Mouse (Mus musculus): ENCODE measurements at regions not wholly inside any gene's neighbourhood (a gene's known extent, or its start where the extent isn't known, plus 50 kb on each side); places are given as distances from the start of the nearest gene placed in this dataset.

DNA sequence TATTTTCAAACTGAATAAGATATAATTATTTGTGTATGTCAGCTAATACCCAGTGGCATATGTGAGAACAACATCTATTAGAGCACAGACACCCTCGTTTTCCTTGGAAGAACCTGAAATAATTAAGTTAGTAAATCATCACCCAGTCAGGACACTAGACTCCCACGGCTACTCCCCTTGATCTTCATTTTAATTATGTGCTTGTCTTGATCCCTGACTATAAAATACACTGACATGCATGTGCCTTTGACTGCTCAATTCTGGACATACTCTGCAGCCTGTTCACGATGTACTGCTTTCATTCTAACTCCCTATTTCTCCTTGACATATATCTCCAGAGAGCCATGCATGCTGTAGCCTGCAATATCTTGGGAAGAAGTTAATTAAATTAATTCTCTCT, 232.7 kb upstream of the Atxn7l3b start:
- DNase-seq (ENCODE audit: low spot score in 2 of 2): no peak

DNA sequence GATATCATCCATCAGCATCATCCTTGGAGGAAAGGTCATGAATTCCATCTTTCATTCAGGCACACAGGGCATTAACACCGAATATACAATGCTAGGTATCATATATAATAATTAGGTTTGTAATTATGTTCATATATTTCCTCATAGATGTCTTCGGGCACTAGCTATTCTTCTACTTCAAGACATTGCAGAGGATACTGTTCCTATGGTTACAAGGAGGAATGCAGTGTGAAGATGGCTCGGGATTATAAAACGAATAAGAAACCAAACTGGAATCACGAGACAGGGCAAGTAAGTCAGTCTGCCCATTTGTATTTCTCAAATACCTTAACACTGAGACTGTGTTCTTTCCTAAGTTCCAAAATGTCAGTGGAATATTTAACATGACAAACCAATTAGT, 231.3 kb upstream of the Atxn7l3b start:
- DNase-seq (ENCODE audit: low spot score in 2 of 2): no peak

DNA sequence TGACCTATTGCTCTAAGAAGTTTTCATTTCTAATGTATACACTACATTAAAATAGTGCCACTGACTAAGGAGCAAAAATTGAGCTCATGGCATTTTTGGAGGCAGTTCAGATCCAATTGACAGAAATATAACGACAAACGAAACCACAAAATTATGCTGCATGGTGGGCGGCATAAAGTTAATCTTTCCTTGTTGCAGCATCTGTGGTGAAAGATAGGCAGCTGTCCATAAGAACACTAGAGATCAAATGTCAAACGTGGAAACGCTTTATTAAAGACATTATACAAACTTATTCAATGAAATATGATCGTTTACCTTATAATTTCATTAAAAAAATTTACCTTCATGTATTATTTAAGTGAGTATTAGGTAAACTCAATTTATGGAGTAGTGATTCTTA, 230.2 kb upstream of the Atxn7l3b start:
- no peak for DNase-seq (ENCODE audit: low spot score in 2 of 2)

DNA sequence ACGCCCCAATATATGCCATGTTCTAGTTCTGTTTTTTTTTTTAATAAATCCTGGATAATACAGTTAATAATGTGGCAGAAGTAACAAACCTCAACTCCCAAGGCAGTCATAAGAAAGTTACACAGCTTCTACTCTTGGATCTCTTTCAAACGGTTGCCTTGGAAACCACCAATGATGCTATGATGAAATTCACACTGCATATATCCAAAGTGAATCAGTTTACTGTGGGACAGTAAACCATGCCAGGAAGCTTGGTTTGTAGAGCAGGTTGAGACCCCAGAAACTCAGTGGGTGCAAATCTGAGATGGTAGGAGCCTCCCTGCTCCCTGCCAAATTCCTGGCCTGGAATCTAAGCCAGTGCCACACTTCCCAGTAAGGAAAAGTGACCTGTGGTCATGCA, 212.8 kb upstream of the Atxn7l3b start:
- no peak for DNase-seq (ENCODE audit: low spot score in 2 of 2)

DNA sequence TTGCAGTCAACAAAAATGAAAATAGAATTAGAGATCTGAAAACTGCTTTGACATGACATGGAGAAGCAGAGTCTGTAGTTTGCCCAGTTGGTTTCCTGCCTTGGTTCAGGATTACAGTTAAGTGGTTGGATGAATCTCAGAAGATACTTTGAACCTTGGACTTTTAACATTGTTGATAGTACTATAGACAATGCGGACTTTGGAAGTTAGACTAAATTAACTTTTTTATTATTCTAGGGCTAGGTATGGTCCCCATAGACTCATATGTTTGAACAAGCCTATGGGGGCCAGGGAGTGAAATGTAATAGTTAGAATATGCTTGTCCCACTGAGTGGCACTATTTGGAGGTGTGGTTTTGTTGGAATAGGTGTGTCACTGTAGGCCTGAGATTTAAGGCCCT, 186.2 kb upstream of the Atxn7l3b start:
- no peak for DNase-seq (ENCODE audit: low spot score in 2 of 2)

DNA sequence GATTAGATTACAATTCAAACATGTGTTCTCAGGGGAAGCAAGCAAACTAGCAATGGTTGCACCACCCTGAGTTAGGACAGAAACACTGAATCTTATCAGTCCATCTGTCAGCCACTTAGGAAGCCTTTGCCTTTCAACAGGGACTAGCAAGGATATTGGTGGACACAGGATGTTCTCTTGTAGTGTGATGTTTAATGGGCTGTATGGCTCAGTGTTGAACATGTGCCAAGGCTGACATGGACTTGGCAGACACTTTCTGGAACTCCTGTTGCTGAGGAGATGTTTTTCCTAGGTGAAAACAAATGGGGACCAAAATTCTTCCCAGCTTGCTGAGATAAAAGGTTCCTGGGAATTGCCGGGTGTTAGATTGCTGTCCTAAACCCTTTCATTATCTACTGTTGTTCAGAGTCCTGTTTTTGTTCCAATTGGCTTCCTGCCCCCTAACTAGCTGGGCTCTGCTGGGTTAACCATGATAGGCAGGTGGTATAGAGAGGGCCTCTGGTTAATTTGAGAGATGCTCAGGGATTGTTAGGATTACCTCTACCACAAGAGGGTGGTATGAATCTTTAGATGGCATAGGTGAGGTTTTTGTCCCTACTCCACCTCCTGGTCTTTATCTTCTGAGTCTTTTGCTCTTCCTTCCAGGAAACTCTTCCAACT, 177.1 kb upstream of the Atxn7l3b start:
- peak in 1 of 2 experiments; percentile 41 for DNase-seq (ENCODE audit: low spot score in 2 of 2)

DNA sequence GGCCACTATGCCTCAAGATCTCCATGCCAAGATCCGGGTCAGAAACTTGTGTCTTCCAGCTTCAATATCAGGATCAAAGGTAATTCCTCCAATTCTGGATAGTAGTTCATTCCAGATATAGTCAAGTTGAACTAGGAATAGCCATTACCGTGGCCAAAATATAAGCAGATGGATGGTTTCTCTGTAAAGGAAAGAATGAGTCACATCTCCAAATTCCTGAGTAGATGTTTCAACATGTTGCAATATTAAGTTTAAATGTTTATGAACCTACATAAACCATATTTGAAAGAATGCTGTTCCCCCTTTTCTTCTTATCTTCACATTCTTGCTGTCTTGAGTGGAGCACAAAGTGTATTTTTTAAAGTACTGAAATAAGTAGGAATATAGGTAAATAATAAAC, 176.5 kb upstream of the Atxn7l3b start:
- no peak for DNase-seq (ENCODE audit: low spot score in 2 of 2)

All from cerebellum, postnatal 4 days (tissue).